Mouse (Mus musculus) hindbrain, postnatal 0 days (tissue): ENCODE data around the gene Armc9. TPM values are rescaled to one million over a fixed set of nuclear protein-coding genes. Genes with fewer than 3 reads are reported as not detected.
A peak's percentile ranks its signal among the peaks of the same experiment; 100 is the strongest.

Experiments used
- ATAC-seq: fragments of 200-750 bp; cut with Nextera tagmentation; 2 replicates; pipeline ENCODE4 v1.8.0; 2017; ENCODE audit warnings: mild to moderate bottlenecking, moderate TSS enrichment, moderate library complexity
- DNase-seq: peaks from one replicate; pipeline ENCODE4 v3.0.0-alpha.2; 2015; ENCODE audit warnings: low spot score
- H3K27ac ChIP-seq: fragments of 300-500 bp; sonication (generic); 2 replicates; pipeline ENCODE4 v1.5.1; 2014; ENCODE audit warnings: mild to moderate bottlenecking
- H3K27me3 ChIP-seq: fragments of 300-500 bp; sonication (generic); 2 replicates; pipeline ENCODE4 v1.6.1; 2014; ENCODE audit warnings: low read length, mixed read lengths; ENCODE audit not compliant: insufficient read depth
- H3K36me3 ChIP-seq: fragments of 300-500 bp; sonication (generic); 2 replicates; pipeline ENCODE4 v1.6.1; 2014; ENCODE audit warnings: low read length, mixed read lengths; ENCODE audit not compliant: insufficient read depth
- H3K4me1 ChIP-seq: fragments of 300-500 bp; sonication (generic); 2 replicates; pipeline ENCODE4 v1.6.1; 2014; ENCODE audit warnings: antibody characterized with exemption, low read length, mixed read lengths; ENCODE audit not compliant: insufficient read depth
- H3K4me2 ChIP-seq: fragments of 300-500 bp; sonication (generic); 2 replicates; pipeline ENCODE4 v1.6.1; 2014; ENCODE audit warnings: low read depth, mild to moderate bottlenecking, low read length, moderate library complexity, mixed read lengths
- H3K4me3 ChIP-seq: fragments of 300-500 bp; sonication (generic); 2 replicates; pipeline ENCODE4 v1.5.1; 2014; ENCODE audit warnings: low read length
- H3K9ac ChIP-seq: fragments of 300-500 bp; sonication (generic); replicated peaks from 2 replicates; pipeline ENCODE4 v1.6.1; 2014; ENCODE audit warnings: mild to moderate bottlenecking, low read length, moderate library complexity, mixed read lengths
- H3K9me3 ChIP-seq: fragments of 300-500 bp; sonication (generic); 2 replicates; pipeline ENCODE4 v1.6.1; 2016; ENCODE audit warnings: low read length, mixed read lengths
- CTCF ChIP-seq: IDR thresholded peaks from 2 replicates; pipeline ENCODE4 v1.5.1; 2016; ENCODE audit warnings: antibody characterized with exemption, control low read depth, low read depth
- WGBS: fragments of 180-500 bp; shearing (Covaris S2); extraction: QIAGEN DNeasy Blood & Tissue Kit; methylation state at CpG from one replicate; pipeline ENCODE4 v1.1.7; 2014; 5-methylcytosine and 5-hydroxymethylcytosine counted together
- polyA plus RNA-seq: library from polyadenylated mRNA; unstranded; fragments of >200 nt; fragmentation: Nextera tagmentation; extraction: Ambion mirVana; gene quantifications from 2 replicates; pipeline ENCODE4 v1.2.1, GENCODE M21; 2015
- total RNA-seq: library from RNA; depleted of rRNA; stranded (reverse); fragments of >200 nt; gene quantifications from 2 replicates; pipeline ENCODE4 v1.2.3, GENCODE M21; 2014

The Armc9 gene
- total and polyA plus RNA-seq, 2 experiments from 2014 or later: 21.0 to 34.9 TPM

- Histone ChIP-seq H3K27ac (no peak overlapping the region), H3K4me1 (no peaks in the 10 kb centered on the region), H3K4me3 (no peak overlapping the region), H3K36me3 (peaks cover 25% of the 10 kb centered on the region), H3K27me3 (no peaks in the 10 kb centered on the region), H3K9ac (no peak overlapping the region), H3K4me2 (no peak overlapping the region), H3K9me3 (no peaks in the 10 kb centered on the region)
- WGBS: 0% methylated on average over 1 of the region's 1 CpGs
- ATAC-seq (peak; percentile 78), DNase-seq (peak; percentile 80)
- TF ChIP-seq CTCF: peak; percentile 98
These were observed 59.6 kb downstream of the Armc9 start for GRCm38 (mm10) chr1:86214158-86214557.

DNA sequence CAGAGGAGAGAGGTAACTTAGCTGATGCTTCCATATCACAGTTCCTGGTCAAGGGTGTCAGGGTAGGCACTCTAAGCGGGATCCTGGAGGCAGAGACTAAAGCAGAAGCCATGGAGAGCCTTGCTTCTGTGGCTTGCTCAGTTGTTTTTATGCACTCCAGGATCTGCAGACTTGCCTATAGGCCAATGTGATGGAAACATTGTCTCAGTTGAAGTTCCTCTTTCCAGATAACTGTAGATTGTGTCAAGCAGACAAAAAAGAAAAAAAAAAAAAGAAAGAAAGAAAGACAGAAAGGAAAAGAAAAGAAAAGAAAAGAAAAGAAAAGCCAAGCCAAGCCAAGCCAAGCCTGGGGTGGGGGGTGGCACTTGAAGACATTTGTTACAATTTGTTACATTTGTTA lies 60.7 kb downstream of the Armc9 start:
- H3K9me3 ChIP-seq: no peaks in the 10 kb centered on the region
- WGBS: 92% methylated on average over 1 of the region's 1 CpGs
- H3K9ac ChIP-seq: no peak overlapping the region
- H3K36me3 ChIP-seq: peaks cover 20% of the 10 kb centered on the region
- no peak overlapping the region for H3K4me2 ChIP-seq
- H3K27me3 ChIP-seq: no peaks in the 10 kb centered on the region
- H3K4me1 ChIP-seq: no peaks in the 10 kb centered on the region
- TF ChIP-seq CTCF: no peak
- no peak for ATAC-seq
- no peak for DNase-seq
- H3K27ac ChIP-seq: no peak overlapping the region
- H3K4me3 ChIP-seq: no peak overlapping the region

DNA sequence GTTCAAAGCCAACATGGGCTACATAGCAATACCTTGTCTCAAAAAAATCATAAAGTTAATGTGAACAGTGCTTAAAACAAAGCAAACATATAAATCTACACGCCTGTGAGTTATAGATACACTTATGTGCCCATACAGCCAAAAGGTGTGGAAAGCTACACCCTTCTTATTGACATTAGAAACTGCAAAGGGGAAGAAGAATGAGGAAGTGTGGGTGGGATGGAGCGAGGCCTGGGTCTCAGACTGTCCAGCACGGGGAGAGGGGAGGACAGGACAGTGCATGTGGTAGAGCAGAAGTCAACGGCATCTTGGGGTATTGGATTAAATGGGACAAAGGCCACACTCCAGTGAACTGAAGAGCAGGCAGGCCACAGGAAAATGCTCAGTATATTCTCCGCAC lies 61.8 kb downstream of the Armc9 start:
- ATAC-seq: no peak
- WGBS: 90% methylated on average over 5 of the region's 5 CpGs
- H3K9ac ChIP-seq: no peak overlapping the region
- no peak overlapping the region for H3K4me3 ChIP-seq
- no peak overlapping the region for H3K4me2 ChIP-seq
- H3K4me1 ChIP-seq: no peaks in the 10 kb centered on the region
- H3K27ac ChIP-seq: no peak overlapping the region
- peaks cover 20% of the 10 kb centered on the region for H3K36me3 ChIP-seq
- H3K27me3 ChIP-seq: no peaks in the 10 kb centered on the region
- H3K9me3 ChIP-seq: no peaks in the 10 kb centered on the region
- TF ChIP-seq CTCF: no peak
- DNase-seq: no peak

DNA sequence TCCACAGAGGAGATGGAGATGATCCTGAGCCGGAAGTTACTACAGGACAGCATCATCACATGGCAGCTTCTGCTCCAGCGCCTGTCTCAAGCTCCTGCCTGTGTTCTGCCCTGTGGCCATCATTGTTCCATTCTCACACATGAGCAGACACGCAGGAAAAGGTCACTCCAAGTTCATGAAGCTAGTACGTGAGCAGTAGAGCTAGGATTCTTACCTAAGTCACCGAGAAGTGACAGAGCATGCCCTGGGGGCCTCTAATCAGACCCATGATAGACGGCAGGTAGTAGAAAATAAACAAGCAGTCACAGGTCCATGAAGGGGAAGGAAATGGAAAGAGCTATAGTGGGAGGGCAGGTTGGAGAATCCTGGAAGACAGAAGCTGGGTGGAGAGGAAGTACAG lies 63.4 kb downstream of the Armc9 start:
- ATAC-seq: no peak
- Histone ChIP-seq H3K9me3 (no peaks in the 10 kb centered on the region), H3K36me3 (peaks cover 19% of the 10 kb centered on the region), H3K27ac (no peak overlapping the region), H3K4me1 (no peaks in the 10 kb centered on the region), H3K4me3 (no peak overlapping the region), H3K4me2 (no peak overlapping the region), H3K27me3 (no peaks in the 10 kb centered on the region), H3K9ac (no peak overlapping the region)
- WGBS: 68% methylated on average over 6 of the region's 6 CpGs
- no peak for DNase-seq
- no peak for TF ChIP-seq CTCF

DNA sequence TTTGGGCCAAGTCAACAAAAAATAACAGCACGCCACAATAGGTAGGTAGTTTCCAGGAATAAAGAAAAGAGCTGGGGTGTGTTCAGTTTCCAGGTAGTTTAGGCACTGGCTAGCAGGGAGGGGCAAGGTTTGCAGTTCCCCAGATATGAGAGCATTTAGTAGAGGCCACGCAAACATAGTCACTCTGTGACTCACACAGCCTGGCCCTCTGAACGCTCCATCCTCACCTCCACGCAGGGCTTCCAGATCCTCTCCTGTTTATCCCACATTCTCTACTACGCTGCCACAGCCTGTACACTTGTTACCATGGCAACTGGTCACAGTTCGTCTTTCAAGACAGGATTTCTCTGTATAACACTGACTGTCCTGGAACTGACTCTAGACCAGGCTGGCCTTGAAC lies 70.6 kb downstream of the Armc9 start:
- H3K4me2 ChIP-seq: no peak overlapping the region
- no peaks in the 10 kb centered on the region for H3K4me1 ChIP-seq
- no peak for ATAC-seq
- no peaks in the 10 kb centered on the region for H3K36me3 ChIP-seq
- DNase-seq: peak; percentile 40
- no peak overlapping the region for H3K9ac ChIP-seq
- 45% methylated on average over 6 of the region's 6 CpGs for WGBS
- no peak for TF ChIP-seq CTCF
- no peaks in the 10 kb centered on the region for H3K9me3 ChIP-seq
- H3K4me3 ChIP-seq: no peak overlapping the region
- no peaks in the 10 kb centered on the region for H3K27me3 ChIP-seq
- H3K27ac ChIP-seq: no peak overlapping the region

GRCm38 (mm10) chr1:86228653-86229052 lies 74.1 kb downstream of the Armc9 start:
- no peaks in the 10 kb centered on the region for H3K36me3 ChIP-seq
- TF ChIP-seq CTCF: no peak
- H3K4me2 ChIP-seq: no peak overlapping the region
- H3K4me3 ChIP-seq: no peak overlapping the region
- ATAC-seq (no peak), DNase-seq (no peak)
- no peak overlapping the region for H3K27ac ChIP-seq
- 88% methylated on average over 8 of the region's 8 CpGs for WGBS
- H3K9ac ChIP-seq: no peak overlapping the region
- no peaks in the 10 kb centered on the region for H3K4me1 ChIP-seq
- no peaks in the 10 kb centered on the region for H3K27me3 ChIP-seq
- H3K9me3 ChIP-seq: no peaks in the 10 kb centered on the region

GRCm38 (mm10) chr1:86229184-86229829 lies 74.7 kb downstream of the Armc9 start:
- Histone ChIP-seq H3K9ac (no peak overlapping the region), H3K4me1 (no peaks in the 10 kb centered on the region), H3K36me3 (no peaks in the 10 kb centered on the region), H3K9me3 (no peaks in the 10 kb centered on the region), H3K27ac (no peak overlapping the region), H3K27me3 (no peaks in the 10 kb centered on the region), H3K4me3 (no peak overlapping the region), H3K4me2 (no peak overlapping the region)
- WGBS: 90% methylated on average over 9 of the region's 9 CpGs
- TF ChIP-seq CTCF: no peak
- DNase-seq (no peak), ATAC-seq (no peak)
